Mouse (Mus musculus) C2C12 (cell line): ENCODE measurements around the gene Rassf3. TPM values are rescaled to one million over a fixed set of nuclear protein-coding genes. Genes with fewer than 3 reads are reported as not detected.

Experiments used
- H3K27me3 ChIP-seq: one replicate; pipeline ENCODE4 v1.6.1; 2011; ENCODE audit not compliant: control insufficient read depth, insufficient read depth, insufficient read length
- H3K36me3 ChIP-seq: one replicate; pipeline ENCODE4 v1.6.1; 2011; ENCODE audit not compliant: control insufficient read depth, insufficient read depth
- H3K4me3 ChIP-seq: one replicate; pipeline ENCODE4 v1.5.1; 2011; ENCODE audit warnings: mild to moderate bottlenecking, control low read depth; ENCODE audit not compliant: poor library complexity, insufficient read depth, severe bottlenecking
- H3K79me2 ChIP-seq: one replicate; pipeline ENCODE4 v1.6.1; 2011; ENCODE audit not compliant: control insufficient read depth, insufficient read depth
- H3K79me3 ChIP-seq: one replicate; pipeline ENCODE4 v1.6.1; 2011; ENCODE audit warnings: low read depth, control low read depth
- H3ac ChIP-seq: one replicate; pipeline ENCODE3; 2011; ENCODE audit warnings: low read depth; ENCODE audit not compliant: control insufficient read depth, insufficient read length
- CEBPB ChIP-seq: IDR thresholded peaks from one replicate; pipeline ENCODE4 v1.6.1; 2011; ENCODE audit warnings: low read depth, mild to moderate bottlenecking, control low read depth, moderate library complexity
- CTCF ChIP-seq: IDR thresholded peaks from one replicate; pipeline ENCODE4 v1.5.1; 2011; ENCODE audit not compliant: control insufficient read depth, insufficient read depth, insufficient read length
- FOSL1 ChIP-seq: IDR thresholded peaks from one replicate; pipeline ENCODE4 v1.8.0; 2011; ENCODE audit warnings: mild to moderate bottlenecking, low read length; ENCODE audit not compliant: poor library complexity, insufficient read depth, severe bottlenecking
- MAX ChIP-seq: IDR thresholded peaks from one replicate; pipeline ENCODE4 v1.6.1; 2011; ENCODE audit warnings: mild to moderate bottlenecking, control low read depth
- MYOD1 ChIP-seq: IDR thresholded peaks from one replicate; pipeline ENCODE4 v1.6.1; 2011; ENCODE audit warnings: low read depth; ENCODE audit not compliant: control insufficient read depth, insufficient read length
- MYOG ChIP-seq: IDR thresholded peaks from one replicate; pipeline ENCODE4 v1.6.1; 2011; ENCODE audit not compliant: control insufficient read depth, insufficient read length; ENCODE audit errors: extremely low read depth
- USF1 ChIP-seq: IDR thresholded peaks from one replicate; pipeline ENCODE4 v1.6.1; 2011; ENCODE audit warnings: low read depth, mild to moderate bottlenecking, control low read depth, moderate library complexity
- polyA plus RNA-seq: library from polyadenylated mRNA; unstranded; fragments of >200 nt; fragmentation: generic; extraction: Trizol; gene quantifications from one replicate; pipeline ENCODE4 v1.2.1, GENCODE M21; 2012; ENCODE audit warnings: missing spikeins

Rassf3 gene
- polyA plus RNA-seq, 1 experiment: 8.9 TPM

GRCm38 (mm10) chr10:121500034-121500433 lies 23.9 kb upstream of the Rassf3 start:
- Histone ChIP-seq H3K79me3 (no peaks in the 10 kb centered on the region), H3K79me2 (no peaks in the 10 kb centered on the region), H3K36me3 (no peaks in the 10 kb centered on the region), H3ac (no peak overlapping the region), H3K4me3 (no peak overlapping the region), H3K27me3 (no peaks in the 10 kb centered on the region)
- TF ChIP-seq USF1: no peak
- TF ChIP-seq CEBPB: no peak
- TF ChIP-seq CTCF: no peak
- no peak for TF ChIP-seq MAX
- TF ChIP-seq MYOG: no peak
- no peak for TF ChIP-seq MYOD1
- no peak for TF ChIP-seq FOSL1

DNA sequence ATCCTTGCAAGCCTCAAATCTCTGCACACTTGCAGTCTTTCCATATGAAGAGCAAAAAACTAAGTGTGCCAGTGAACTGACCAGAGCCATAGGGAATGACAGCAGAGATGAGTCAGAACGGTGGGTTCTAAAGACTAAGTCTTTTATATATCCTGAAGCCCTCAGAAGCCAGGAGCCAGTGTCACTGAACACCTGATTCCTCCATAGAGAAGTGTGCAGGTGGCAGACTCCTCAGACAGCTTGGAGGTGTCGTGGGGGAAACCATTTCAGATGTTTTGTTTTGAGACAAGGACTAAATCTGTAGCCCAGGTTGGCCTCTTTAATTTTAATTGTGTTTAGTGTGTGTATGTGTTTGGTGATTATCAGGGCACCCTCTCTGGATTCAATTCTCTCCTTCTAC lies 22.9 kb upstream of the Rassf3 start:
- no peaks in the 10 kb centered on the region for H3K79me3 ChIP-seq
- no peak overlapping the region for H3K4me3 ChIP-seq
- H3K36me3 ChIP-seq: no peaks in the 10 kb centered on the region
- TF ChIP-seq USF1 (no peak), FOSL1 (no peak), CEBPB (no peak), MYOD1 (no peak), CTCF (no peak), MYOG (no peak), MAX (no peak)
- H3K79me2 ChIP-seq: no peaks in the 10 kb centered on the region
- H3ac ChIP-seq: no peak overlapping the region
- H3K27me3 ChIP-seq: no peaks in the 10 kb centered on the region

- H3K4me3 ChIP-seq: no peak overlapping the region
- H3ac ChIP-seq: no peak overlapping the region
- H3K36me3 ChIP-seq: no peaks in the 10 kb centered on the region
- no peaks in the 10 kb centered on the region for H3K27me3 ChIP-seq
- no peaks in the 10 kb centered on the region for H3K79me2 ChIP-seq
- no peaks in the 10 kb centered on the region for H3K79me3 ChIP-seq
- no peak for TF ChIP-seq CTCF
- no peak for TF ChIP-seq MAX
- TF ChIP-seq CEBPB: no peak
- TF ChIP-seq MYOG: no peak
- no peak for TF ChIP-seq FOSL1
- no peak for TF ChIP-seq USF1
- no peak for TF ChIP-seq MYOD1
Observed at GRCm38 (mm10) chr10:121498481-121498904, 22.3 kb upstream of the Rassf3 start.

DNA sequence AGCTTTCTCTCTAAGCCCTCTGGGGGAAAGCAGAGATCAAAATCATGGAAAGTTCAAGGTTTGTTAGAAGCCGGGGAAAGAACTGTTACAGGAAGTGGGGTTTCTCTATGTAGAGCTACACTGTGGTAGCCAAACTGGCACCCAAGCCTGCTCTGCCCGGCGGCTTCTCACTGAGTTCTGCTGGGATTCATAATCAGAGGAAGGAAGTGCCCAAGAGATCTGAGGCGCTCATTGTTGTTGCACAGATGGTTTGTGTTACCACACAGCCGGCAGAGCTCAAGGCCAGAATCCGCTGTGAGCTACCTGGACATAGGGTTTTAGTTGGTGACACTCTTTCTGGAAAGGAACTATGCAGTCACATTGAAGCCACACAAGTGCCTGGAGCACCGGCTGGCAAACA lies 21.8 kb upstream of the Rassf3 start:
- no peaks in the 10 kb centered on the region for H3K79me3 ChIP-seq
- H3K27me3 ChIP-seq: no peaks in the 10 kb centered on the region
- H3K4me3 ChIP-seq: no peak overlapping the region
- H3K36me3 ChIP-seq: no peaks in the 10 kb centered on the region
- H3ac ChIP-seq: no peak overlapping the region
- no peaks in the 10 kb centered on the region for H3K79me2 ChIP-seq
- no peak for TF ChIP-seq MAX
- no peak for TF ChIP-seq CTCF
- no peak for TF ChIP-seq FOSL1
- TF ChIP-seq MYOD1: no peak
- no peak for TF ChIP-seq USF1
- TF ChIP-seq MYOG: no peak
- TF ChIP-seq CEBPB: no peak

DNA sequence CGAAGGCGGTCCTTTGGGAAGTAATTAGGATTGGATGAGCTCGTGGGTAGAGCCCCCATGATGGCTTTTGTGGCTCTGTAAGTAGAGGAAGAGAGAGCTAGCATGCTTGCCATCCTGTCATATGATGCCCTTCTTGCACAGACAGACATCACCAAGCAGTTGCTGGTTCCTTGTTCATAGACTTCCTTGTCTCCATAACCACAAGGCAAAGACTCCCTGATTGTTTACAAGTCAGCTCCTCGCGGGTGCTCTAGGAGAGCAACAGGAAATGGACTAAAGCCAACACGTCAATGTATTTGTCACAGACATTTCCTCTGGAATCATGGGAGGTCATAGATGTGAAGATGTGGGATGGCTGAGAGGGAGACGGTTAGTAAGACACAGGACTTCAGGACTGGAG lies 20.5 kb upstream of the Rassf3 start:
- H3K79me3 ChIP-seq: no peaks in the 10 kb centered on the region
- no peak overlapping the region for H3K4me3 ChIP-seq
- H3ac ChIP-seq: no peak overlapping the region
- no peaks in the 10 kb centered on the region for H3K36me3 ChIP-seq
- no peaks in the 10 kb centered on the region for H3K79me2 ChIP-seq
- TF ChIP-seq CEBPB (no peak), USF1 (no peak), MAX (no peak), MYOD1 (no peak), FOSL1 (no peak), CTCF (no peak), MYOG (no peak)
- no peaks in the 10 kb centered on the region for H3K27me3 ChIP-seq

DNA sequence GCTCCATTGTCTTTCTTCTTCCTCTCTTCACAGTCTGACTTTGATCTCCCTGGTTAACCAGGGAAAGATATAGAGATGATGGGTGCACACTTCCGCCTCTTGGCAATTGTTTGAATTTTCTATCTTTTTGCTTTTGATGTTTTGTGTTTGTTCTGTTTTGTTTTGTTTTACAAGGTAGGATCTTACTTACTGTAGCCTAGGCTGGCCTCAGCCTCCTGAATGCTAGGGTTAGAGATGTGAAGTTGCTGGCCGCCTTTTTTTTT lies 17.9 kb upstream of the Rassf3 start:
- no peak overlapping the region for H3ac ChIP-seq

More for the DNA sequence above, 17.9 kb upstream of the Rassf3 start:
- TF ChIP-seq MAX (no peak), CEBPB (no peak), MYOD1 (no peak), FOSL1 (no peak)
- Histone ChIP-seq H3K79me2 (no peaks in the 10 kb centered on the region), H3K4me3 (no peak overlapping the region), H3K79me3 (no peaks in the 10 kb centered on the region), H3K36me3 (no peaks in the 10 kb centered on the region), H3K27me3 (no peaks in the 10 kb centered on the region)
